Mouse (Mus musculus) neural tube, embryonic 13.5 days (tissue): Measurements from ENCODE around the gene Olfr918. TPM values are rescaled to one million over a fixed set of nuclear protein-coding genes. Genes with fewer than 3 reads are reported as not detected.

ENCODE experiments used
- ATAC-seq: fragments of 200-750 bp; cut with Nextera tagmentation; 2 replicates; pipeline ENCODE4 v1.8.0; 2017; ENCODE audit warnings: low read depth, mild to moderate bottlenecking, moderate TSS enrichment, moderate library complexity
- H3K27ac ChIP-seq: fragments of 300-500 bp; sonication (generic); replicated peaks from 2 replicates; pipeline ENCODE4 v1.5.1; 2015; ENCODE audit warnings: moderate library complexity, mild to moderate bottlenecking, inconsistent platforms
- H3K27me3 ChIP-seq: fragments of 300-500 bp; sonication (generic); 2 replicates; pipeline ENCODE4 v1.6.1; 2015; ENCODE audit warnings: mild to moderate bottlenecking, inconsistent platforms
- H3K36me3 ChIP-seq: fragments of 300-500 bp; sonication (generic); 2 replicates; pipeline ENCODE4 v1.6.1; 2015; ENCODE audit warnings: mild to moderate bottlenecking, inconsistent platforms
- H3K4me1 ChIP-seq: fragments of 300-500 bp; sonication (generic); replicated peaks from 2 replicates; pipeline ENCODE4 v1.6.1; 2015; ENCODE audit warnings: inconsistent platforms
- H3K4me2 ChIP-seq: fragments of 300-500 bp; sonication (generic); 2 replicates; pipeline ENCODE4 v1.6.1; 2015; ENCODE audit warnings: inconsistent platforms, mild to moderate bottlenecking, moderate library complexity
- H3K4me3 ChIP-seq: fragments of 300-500 bp; sonication (generic); 2 replicates; pipeline ENCODE4 v1.5.1; 2015; ENCODE audit warnings: mild to moderate bottlenecking, inconsistent platforms
- H3K9ac ChIP-seq: fragments of 300-500 bp; sonication (generic); 2 replicates; pipeline ENCODE4 v1.6.1; 2015; ENCODE audit warnings: moderate library complexity, mild to moderate bottlenecking, inconsistent platforms
- H3K9me3 ChIP-seq: fragments of 300-500 bp; sonication (generic); 2 replicates; pipeline ENCODE4 v1.6.1; 2016; ENCODE audit warnings: inconsistent platforms
- WGBS: fragments of 180-500 bp; shearing (Covaris S2); methylation state at CpG from one replicate; pipeline ENCODE4 v1.1.7; 2015; 5-methylcytosine and 5-hydroxymethylcytosine counted together
- polyA plus RNA-seq: library from polyadenylated mRNA; unstranded; fragments of >200 nt; fragmentation: Nextera tagmentation; extraction: Ambion mirVana; gene quantifications from 2 replicates; pipeline ENCODE4 v1.2.1, GENCODE M21; 2015

The Olfr918 gene
- polyA plus RNA-seq = not detected in 2 replicates

DNA sequence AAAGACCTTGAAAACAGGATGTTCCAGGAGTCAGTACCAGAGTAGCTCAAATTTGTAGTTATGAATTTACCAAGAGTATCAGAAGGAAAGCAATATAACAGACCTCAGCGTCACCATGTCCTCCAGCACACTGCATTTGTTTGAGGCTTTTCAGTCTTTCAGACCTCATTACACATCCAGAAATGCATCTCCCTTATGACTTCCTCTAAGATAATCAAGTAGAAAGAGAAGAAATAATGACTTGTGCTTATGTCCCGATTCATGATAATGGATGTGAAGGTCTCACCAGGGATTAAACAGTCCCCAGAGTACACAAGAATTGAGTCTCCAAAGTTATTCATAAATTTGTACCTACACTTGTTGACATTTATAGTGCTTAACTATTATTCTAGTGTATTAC, at the start of gene Olfr918:
Olfr918 (minus strand) TSS at position 101 of the 400 bp plus-strand sequence.
- 83% methylated on average over 2 of the region's 2 CpGs for WGBS
- Histone ChIP-seq H3K27ac (no peak within 1 kb of the TSS), H3K9ac (no peak within 1 kb of the TSS), H3K4me2 (no peak within 1 kb of the TSS), H3K36me3 (no peaks in the 10 kb centered on the region), H3K9me3 (no peaks in the 10 kb centered on the region), H3K4me3 (no peak within 1 kb of the TSS), H3K27me3 (no peaks in the 10 kb centered on the region), H3K4me1 (no peaks in the 10 kb centered on the region)
- ATAC-seq = no peak

DNA sequence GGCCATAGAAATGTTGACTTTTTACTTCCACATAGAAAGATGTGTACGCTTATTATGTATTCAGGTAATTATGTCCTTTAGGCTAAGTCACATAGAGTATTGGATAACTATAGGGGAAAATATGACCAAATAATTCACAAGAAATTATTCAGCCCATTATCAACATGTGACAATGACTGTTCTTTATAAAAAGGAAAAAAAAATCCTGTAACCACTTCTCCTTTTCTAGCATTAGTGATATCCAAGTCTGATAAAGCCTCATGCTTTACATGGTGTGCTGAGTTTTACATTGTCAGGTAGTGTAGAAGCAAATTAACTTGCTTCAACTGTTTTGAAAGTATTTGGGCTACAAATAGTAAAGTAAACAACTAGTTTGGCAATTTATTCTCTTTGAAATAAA, 49.6 kb upstream of the Olfr918 start:
- Histone ChIP-seq H3K9me3 (no peaks in the 10 kb centered on the region), H3K36me3 (peaks cover 9% of the 10 kb centered on the region; the same call in 1 of the 2 replicates), H3K9ac (no peak overlapping the region), H3K4me2 (no peak overlapping the region), H3K27me3 (no peaks in the 10 kb centered on the region), H3K4me3 (no peak overlapping the region), H3K27ac (no peak overlapping the region), H3K4me1 (peaks cover 6% of the 10 kb centered on the region)
- 96% methylated on average over 1 of the region's 1 CpGs for WGBS
- ATAC-seq = no peak

DNA sequence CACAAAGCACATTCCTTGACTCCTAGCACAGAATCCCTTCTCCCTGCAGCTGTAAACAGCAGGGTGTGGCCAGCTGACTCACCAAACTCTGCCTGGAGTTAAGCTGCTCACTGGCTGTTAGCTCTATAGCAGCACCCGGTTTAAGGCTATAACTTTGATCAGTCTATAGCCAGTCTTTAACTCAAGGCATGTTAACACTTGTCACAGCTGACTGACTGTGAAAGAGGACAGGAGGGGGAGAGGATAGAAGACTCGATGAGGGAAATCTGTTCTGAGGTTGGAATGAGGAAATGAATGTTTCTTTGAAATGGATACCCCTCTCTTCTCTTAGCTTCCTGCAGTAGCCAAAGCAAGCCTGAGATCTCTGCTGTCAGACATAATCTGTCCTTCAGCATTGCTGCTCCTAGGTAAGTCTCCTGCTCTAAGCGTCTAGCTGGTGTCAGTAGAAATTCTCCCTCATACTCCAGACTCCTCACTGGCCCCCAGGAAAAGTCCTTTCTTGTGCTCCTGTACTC, 44.6 kb upstream of the Olfr918 start:
- Histone ChIP-seq H3K36me3 (no peaks in the 10 kb centered on the region), H3K9ac (peak overlapping the region; percentile 58), H3K4me2 (peak overlapping the region; percentile 54), H3K9me3 (no peaks in the 10 kb centered on the region), H3K27ac (no peak overlapping the region), H3K27me3 (no peaks in the 10 kb centered on the region), H3K4me1 (peaks cover 16% of the 10 kb centered on the region), H3K4me3 (peak overlapping the region; percentile 40)
- no peak; the same call in 1 of the 2 replicates for ATAC-seq
- WGBS = 6% methylated on average over 3 of the region's 3 CpGs

DNA sequence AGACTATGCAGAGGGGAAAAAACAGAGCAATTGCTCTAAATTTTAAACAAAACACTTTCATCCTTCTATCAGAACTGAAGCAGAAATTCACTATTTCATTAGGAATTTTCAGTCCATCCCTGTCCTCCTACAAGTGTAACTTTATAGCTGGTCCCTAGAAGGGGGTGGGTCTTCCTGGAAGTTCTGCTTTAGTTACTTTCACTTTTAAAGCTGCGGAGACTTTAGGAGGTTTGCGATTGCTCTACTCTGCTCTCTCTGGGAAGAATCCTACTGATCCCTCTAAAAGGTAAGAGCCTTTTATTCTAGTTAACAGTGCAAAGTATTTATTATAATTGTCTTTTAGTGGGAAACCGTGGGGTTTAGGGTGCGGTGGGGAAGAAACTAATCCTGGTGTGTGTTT, 43.7 kb upstream of the Olfr918 start, which contains the start of gene Vwa5a:
Vwa5a (plus strand) TSS at position 167 of the 400 bp plus-strand sequence.
- no peak within 1 kb of the TSS for H3K27ac ChIP-seq
- H3K9ac ChIP-seq = peak within 1 kb of the TSS; percentile 58
- H3K4me2 ChIP-seq = peak within 1 kb of the TSS; percentile 54
- no peaks in the 10 kb centered on the region for H3K27me3 ChIP-seq
- peak within 1 kb of the TSS; percentile 40 for H3K4me3 ChIP-seq
- ATAC-seq = peak; percentile 43; the same call in 1 of the 2 replicates
- peaks cover 16% of the 10 kb centered on the region for H3K4me1 ChIP-seq
- H3K9me3 ChIP-seq = no peaks in the 10 kb centered on the region
- H3K36me3 ChIP-seq = no peaks in the 10 kb centered on the region
- 4% methylated on average over 4 of the region's 4 CpGs for WGBS

DNA sequence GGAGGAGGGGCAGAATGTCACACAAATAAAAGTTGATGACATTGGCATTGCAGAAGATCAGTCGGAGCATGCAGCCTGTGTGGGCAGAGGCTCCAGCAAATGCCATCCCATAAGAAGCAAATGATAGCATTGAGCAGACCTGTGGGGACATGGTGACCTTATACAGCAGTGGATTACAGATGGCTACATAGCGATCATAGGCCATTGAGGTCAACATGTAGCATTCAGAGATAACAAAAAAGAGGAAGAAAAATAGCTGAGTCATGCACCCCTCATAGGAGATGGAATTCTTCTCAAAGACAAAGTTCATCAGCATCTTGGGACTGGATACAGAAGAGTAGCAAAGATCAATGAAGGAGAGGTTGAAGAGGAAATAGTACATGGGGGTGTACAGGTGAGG, 1.5 kb downstream of the Olfr918 start:
- Histone ChIP-seq H3K27ac (no peak overlapping the region), H3K9ac (no peak overlapping the region), H3K4me2 (no peak overlapping the region), H3K27me3 (no peaks in the 10 kb centered on the region), H3K4me1 (no peaks in the 10 kb centered on the region), H3K36me3 (no peaks in the 10 kb centered on the region), H3K4me3 (no peak overlapping the region), H3K9me3 (no peaks in the 10 kb centered on the region)
- 88% methylated on average over 2 of the region's 2 CpGs for WGBS
- ATAC-seq = no peak

DNA sequence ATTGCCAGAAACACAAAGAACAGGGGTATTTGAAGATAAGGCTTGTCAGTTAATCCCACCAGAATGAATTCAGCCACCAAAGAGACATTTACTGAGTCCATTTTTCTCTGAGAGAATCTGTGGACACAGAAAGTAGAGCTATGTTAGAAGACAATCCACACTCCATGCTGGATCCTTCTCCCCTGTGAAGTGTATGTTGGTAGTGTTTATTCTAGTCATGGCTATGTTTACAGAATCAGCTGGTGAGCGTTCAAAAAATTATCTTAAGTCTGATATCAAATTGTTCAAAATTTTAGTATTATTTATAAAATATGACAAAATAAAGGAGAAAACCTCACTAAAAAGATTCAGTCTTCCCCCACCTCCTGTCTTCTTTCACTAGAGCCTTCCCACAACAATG, 8.7 kb downstream of the Olfr918 start, which contains the start of gene Olfr917:
Olfr917 (minus strand) TSS at position 101 of the 400 bp plus-strand sequence.
- no peak for ATAC-seq
- Histone ChIP-seq H3K36me3 (no peaks in the 10 kb centered on the region), H3K9ac (no peak within 1 kb of the TSS), H3K4me2 (no peak within 1 kb of the TSS), H3K4me3 (no peak within 1 kb of the TSS), H3K4me1 (no peaks in the 10 kb centered on the region), H3K27ac (no peak within 1 kb of the TSS), H3K9me3 (no peaks in the 10 kb centered on the region), H3K27me3 (no peaks in the 10 kb centered on the region)
- 88% methylated on average over 1 of the region's 1 CpGs for WGBS

DNA sequence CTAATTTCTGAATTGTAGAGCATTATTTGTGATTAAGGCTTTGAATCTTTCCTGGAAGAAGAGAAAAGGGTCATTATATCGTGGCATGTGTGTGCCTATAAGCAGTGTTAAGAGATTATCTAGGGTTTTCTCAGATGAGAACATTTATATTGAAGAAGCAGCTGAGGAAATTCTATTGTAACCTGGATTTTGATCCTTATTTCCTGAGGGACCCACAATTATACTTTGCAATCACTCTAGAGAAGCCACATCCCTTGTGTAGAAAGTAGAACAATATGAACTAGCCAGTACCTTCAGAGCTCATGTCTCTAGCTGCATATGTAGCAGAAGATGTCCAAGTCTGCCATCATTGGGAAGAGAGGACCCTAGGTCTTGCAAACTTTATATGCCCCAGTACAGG, 14.6 kb downstream of the Olfr918 start, which contains the start of gene Olfr916:
Olfr916 (minus strand) TSS at position 101 of the 400 bp plus-strand sequence.
- WGBS = 71% methylated on average over 1 of the region's 1 CpGs
- Histone ChIP-seq H3K4me2 (no peak within 1 kb of the TSS), H3K27ac (no peak within 1 kb of the TSS), H3K9ac (no peak within 1 kb of the TSS), H3K4me1 (no peaks in the 10 kb centered on the region), H3K4me3 (no peak within 1 kb of the TSS), H3K36me3 (no peaks in the 10 kb centered on the region), H3K27me3 (no peaks in the 10 kb centered on the region), H3K9me3 (no peaks in the 10 kb centered on the region)
- no peak for ATAC-seq

DNA sequence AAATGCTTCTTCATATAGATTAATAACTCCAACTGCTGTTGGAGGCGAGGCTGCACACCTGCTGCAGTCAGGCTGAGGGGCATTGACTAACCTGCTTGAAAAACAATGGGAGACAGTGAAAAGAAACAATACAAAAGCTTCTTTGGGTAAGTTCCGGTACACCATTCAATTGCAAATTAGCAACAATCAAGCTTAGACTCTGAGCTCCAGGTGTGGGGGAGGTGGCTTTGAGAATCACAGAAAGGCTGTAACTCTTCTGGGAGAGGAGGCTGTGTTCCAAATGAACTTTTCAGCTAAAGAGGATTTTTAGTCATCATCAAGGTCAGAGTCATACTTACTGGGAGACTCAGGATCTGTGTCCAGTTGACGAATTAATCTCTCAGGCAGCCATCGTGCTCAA, 42.0 kb downstream of the Olfr918 start:
- no peak for ATAC-seq
- H3K4me1 ChIP-seq = no peaks in the 10 kb centered on the region
- H3K27ac ChIP-seq = no peak overlapping the region
- no peaks in the 10 kb centered on the region for H3K36me3 ChIP-seq
- H3K9me3 ChIP-seq = 0 out of 2 replicates have a peak, but pooled peaks cover 3% of the 10 kb centered on the region
- no peak overlapping the region for H3K4me2 ChIP-seq
- H3K4me3 ChIP-seq = no peak overlapping the region
- no peak overlapping the region for H3K9ac ChIP-seq
- 77% methylated on average over 4 of the region's 4 CpGs for WGBS
- H3K27me3 ChIP-seq = no peaks in the 10 kb centered on the region

Other genes with a start within 250 kb of the Olfr918 start
- not detected in 2 replicates for gene Olfr901, start 245.1 kb downstream of the Olfr918 start, polyA plus RNA-seq
- gene Olfr902, start 226.9 kb downstream of the Olfr918 start, polyA plus RNA-seq = not detected in 2 replicates
- not detected in 2 replicates for gene Olfr904, start 211.5 kb downstream of the Olfr918 start, polyA plus RNA-seq
- gene Olfr905, start 203.5 kb downstream of the Olfr918 start, polyA plus RNA-seq = not detected in 2 replicates
- gene Olfr906, start 187.5 kb downstream of the Olfr918 start, polyA plus RNA-seq = not detected in 2 replicates
- gene Olfr907, start 178.8 kb downstream of the Olfr918 start, polyA plus RNA-seq = not detected in 2 replicates
- gene Olfr911-ps1, start 153.0 kb downstream of the Olfr918 start, polyA plus RNA-seq = not detected in 2 replicates
- gene Olfr910, start 136.8 kb downstream of the Olfr918 start, polyA plus RNA-seq = not detected in 2 replicates
- not detected in 2 replicates for gene Olfr912, start 94.4 kb downstream of the Olfr918 start, polyA plus RNA-seq
- gene Olfr913, start 81.8 kb downstream of the Olfr918 start, polyA plus RNA-seq = not detected in 2 replicates
- not detected in 2 replicates for gene Olfr914, start 69.5 kb downstream of the Olfr918 start, polyA plus RNA-seq
- gene Olfr916, start 14.7 kb downstream of the Olfr918 start, polyA plus RNA-seq = not detected in 2 replicates
- not detected in 2 replicates for gene Olfr917, start 8.8 kb downstream of the Olfr918 start, polyA plus RNA-seq
- gene Olfr919, start 29.1 kb upstream of the Olfr918 start, polyA plus RNA-seq = not detected in 2 replicates
- gene Vwa5a, start 43.7 kb upstream of the Olfr918 start, polyA plus RNA-seq = 9.8 and 10.0 TPM in 2 replicates
- gene Olfr920, start 77.7 kb upstream of the Olfr918 start, polyA plus RNA-seq = not detected in 2 replicates
- not detected in 2 replicates for gene Olfr921, start 98.5 kb upstream of the Olfr918 start, polyA plus RNA-seq
- not detected in 2 replicates for gene Olfr922, start 140.0 kb upstream of the Olfr918 start, polyA plus RNA-seq
- not detected in 2 replicates for gene Olfr923, start 151.9 kb upstream of the Olfr918 start, polyA plus RNA-seq
- not detected in 2 replicates for gene Olfr924, start 169.8 kb upstream of the Olfr918 start, polyA plus RNA-seq
- gene Olfr26, start 180.5 kb upstream of the Olfr918 start, polyA plus RNA-seq = not detected in 2 replicates
- gene Olfr926, start 202.5 kb upstream of the Olfr918 start, polyA plus RNA-seq = not detected in 2 replicates